Mouse (Mus musculus): Measurements from ENCODE around the gene Mki67. TPM values are rescaled to one million over a fixed set of nuclear protein-coding genes. Genes with fewer than 3 reads are reported as not detected.

Gene Mki67
- polyA plus RNA-seq, 1 experiment from 2014 or later: 25.1 TPM

Other genes with a start within 250 kb of the Mki67 start
- 0.13 TPM in 1 of 2 replicates, not detected in the other for gene Clrn3, start 187.7 kb downstream of the Mki67 start, polyA plus RNA-seq (2015; fragmentation: Nextera tagmentation; extraction: Ambion mirVana)
- gene Ptpre, start 178.9 kb downstream of the Mki67 start, polyA plus RNA-seq (2015; fragmentation: Nextera tagmentation; extraction: Ambion mirVana): 2.9 and 3.1 TPM in 2 replicates